Mouse (Mus musculus): Measurements from ENCODE around the gene Stag2. TPM values are rescaled to one million over a fixed set of nuclear protein-coding genes. Genes with fewer than 3 reads are reported as not detected.

The Stag2 gene
- total RNA-seq, 2 experiments from 2014 or later: 47.3 to 50.8 TPM

DNA sequence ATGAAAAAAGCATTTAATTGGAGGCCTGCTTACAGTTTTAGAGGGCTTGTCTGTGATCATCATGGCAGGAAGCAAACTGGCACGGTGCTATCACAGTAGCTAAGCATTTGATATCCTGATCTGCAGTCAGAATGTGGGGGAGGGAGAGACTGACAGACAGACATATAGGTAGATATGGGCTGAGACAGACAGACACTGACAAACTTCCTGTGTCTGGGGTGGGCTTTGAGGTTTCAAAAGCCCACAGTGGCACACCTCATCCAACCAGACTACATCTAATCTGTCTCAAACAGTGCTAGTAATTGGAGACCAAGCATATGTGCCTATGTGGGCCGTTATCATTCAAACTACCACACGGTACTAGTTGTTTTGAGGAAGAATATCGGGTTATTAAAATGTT lies 53.4 kb downstream of the Stag2 start:
- no peak for DNase-seq (ENCODE audit: low spot score in 2 of 2)

- DNase-seq (ENCODE audit: low spot score in 2 of 2): no peak
Observed at GRCm38 (mm10) chrX:42215742-42216141, 66.6 kb downstream of the Stag2 start.

DNA sequence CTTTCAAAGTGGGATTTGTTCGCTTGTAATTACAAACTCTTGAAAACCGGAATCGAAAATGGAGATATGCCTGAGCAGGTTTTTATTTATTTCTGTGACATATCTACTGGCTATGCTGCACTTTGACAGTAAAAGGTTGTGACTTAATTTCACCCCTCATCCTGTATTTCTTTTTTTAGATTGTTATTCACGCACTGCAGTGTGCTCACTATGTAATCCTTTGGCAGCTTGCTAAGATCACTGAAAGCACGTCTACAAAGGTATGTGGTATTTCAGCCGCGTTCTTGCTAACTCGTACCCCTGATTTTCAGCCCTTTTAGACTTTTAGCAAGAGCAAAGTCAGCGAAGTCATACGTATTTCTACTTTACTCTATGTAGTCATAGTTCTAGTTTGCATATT lies 101.2 kb downstream of the Stag2 start:
- DNase-seq (ENCODE audit: low spot score in 2 of 2): no peak

DNA sequence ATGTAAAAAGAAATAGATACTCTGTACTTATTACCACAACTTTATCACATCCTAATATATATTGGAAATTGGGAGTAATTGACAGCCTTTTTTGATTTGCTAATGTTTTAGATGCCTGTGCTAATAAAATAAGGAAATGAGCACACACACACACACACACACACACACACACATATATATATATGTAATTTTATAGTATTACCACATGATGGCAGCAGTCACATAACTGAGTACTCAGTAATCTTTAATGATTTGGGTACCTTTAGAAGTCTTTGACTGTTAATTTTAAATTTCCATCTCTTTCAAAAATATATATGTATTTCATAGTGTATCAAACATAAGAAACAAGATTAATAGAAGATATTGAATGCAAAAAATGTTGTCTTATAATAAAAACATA lies 123.6 kb downstream of the Stag2 start:
- peak in 1 of 2 experiments; percentile 6 for DNase-seq (ENCODE audit: low spot score in 2 of 2)

- DNase-seq (ENCODE audit: low spot score in 2 of 2): no peak
Observed at GRCm38 (mm10) chrX:42290215-42290614, 141.1 kb downstream of the Stag2 start.

DNA sequence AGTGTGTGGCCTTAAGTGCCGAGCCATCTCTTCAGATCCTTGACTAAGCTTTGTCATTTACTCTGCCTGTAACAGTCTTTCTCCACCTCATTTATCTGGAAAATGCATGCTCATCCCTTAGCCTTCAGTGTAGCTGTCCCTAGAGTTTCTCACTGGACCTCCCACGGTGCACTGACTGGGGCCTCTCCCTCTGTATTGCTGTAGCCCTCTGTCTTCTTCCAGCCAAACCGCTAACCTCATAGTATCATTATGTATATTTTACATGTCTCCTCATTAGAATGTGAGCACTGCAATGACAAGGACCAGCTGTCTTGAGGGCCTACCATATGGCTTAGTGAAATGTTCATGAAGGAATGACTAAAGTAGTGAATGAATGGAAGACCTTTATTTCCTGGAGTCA lies 166.1 kb downstream of the Stag2 start:
- no peak for DNase-seq (ENCODE audit: low spot score in 2 of 2)

- DNase-seq (ENCODE audit: low spot score in 2 of 2): no peak
Observed at GRCm38 (mm10) chrX:42320424-42320823, 171.3 kb downstream of the Stag2 start.

- DNase-seq (ENCODE audit: low spot score in 2 of 2): no peak
Observed at GRCm38 (mm10) chrX:42321200-42321773, 172.2 kb downstream of the Stag2 start.

- DNase-seq (ENCODE audit: low spot score in 2 of 2): no peak
Observed at GRCm38 (mm10) chrX:42324848-42325247, 175.7 kb downstream of the Stag2 start.

Other genes starting within 250 kb of the Stag2 start
- 10 to 100 TPM; 55.8 to 57.4 TPM for gene Thoc2, start 228.6 kb upstream of the Stag2 start, total RNA-seq (2021)
- gene Xiap, start 89.6 kb upstream of the Stag2 start, total RNA-seq (2021): 10 to 100 TPM; 40.1 to 45.1 TPM

Data from layer of hippocampus, postnatal 14 days (tissue).